Mouse (Mus musculus) liver, embryonic 12.5 days (tissue): Measurements from ENCODE around the gene Lzts2. TPM values are rescaled to one million over a fixed set of nuclear protein-coding genes. Genes with fewer than 3 reads are reported as not detected.

Experiments used
- ATAC-seq: fragments of 200-750 bp; cut with Nextera tagmentation; 2 replicates; pipeline ENCODE4 v1.8.0; 2017; ENCODE audit warnings: moderate number of reproducible peaks, mild to moderate bottlenecking, moderate library complexity
- H3K27ac ChIP-seq: fragments of 300-500 bp; sonication (generic); 2 replicates; pipeline ENCODE4 v1.5.1; 2016; ENCODE audit warnings: mild to moderate bottlenecking
- H3K27me3 ChIP-seq: fragments of 300-500 bp; sonication (generic); replicated peaks from 2 replicates; pipeline ENCODE4 v1.6.1; 2016; ENCODE audit warnings: mild to moderate bottlenecking, moderate library complexity
- H3K36me3 ChIP-seq: fragments of 300-500 bp; sonication (generic); 2 replicates; pipeline ENCODE4 v1.6.1; 2016; ENCODE audit warnings: mild to moderate bottlenecking, moderate library complexity
- H3K4me1 ChIP-seq: fragments of 300-500 bp; sonication (generic); 2 replicates; pipeline ENCODE4 v1.6.1; 2016
- H3K4me2 ChIP-seq: fragments of 300-500 bp; sonication (generic); 2 replicates; pipeline ENCODE4 v1.6.1; 2016; ENCODE audit warnings: mild to moderate bottlenecking, moderate library complexity
- H3K4me3 ChIP-seq: fragments of 300-500 bp; sonication (generic); 2 replicates; pipeline ENCODE4 v1.5.1; 2016; ENCODE audit warnings: mild to moderate bottlenecking, moderate library complexity
- H3K9ac ChIP-seq: fragments of 300-500 bp; sonication (generic); 2 replicates; pipeline ENCODE4 v1.6.1; 2016; ENCODE audit warnings: mild to moderate bottlenecking, moderate library complexity
- H3K9me3 ChIP-seq: fragments of 300-500 bp; sonication (generic); replicated peaks from 2 replicates; pipeline ENCODE4 v1.6.1; 2016; ENCODE audit warnings: mild to moderate bottlenecking, moderate library complexity
- WGBS: fragments of 180-500 bp; shearing (Covaris S2); methylation state at CpG from one replicate; pipeline ENCODE4 v1.1.7; 2016; ENCODE audit not compliant: insufficient replicate concordance; 5-methylcytosine and 5-hydroxymethylcytosine counted together
- polyA plus RNA-seq: library from polyadenylated mRNA; unstranded; fragments of >200 nt; fragmentation: Nextera tagmentation; extraction: Ambion mirVana; gene quantifications from 2 replicates; pipeline ENCODE4 v1.2.1, GENCODE M21; 2016

The Lzts2 gene
- polyA plus RNA-seq, 1 experiment from 2014 or later, result 18.3 TPM

DNA sequence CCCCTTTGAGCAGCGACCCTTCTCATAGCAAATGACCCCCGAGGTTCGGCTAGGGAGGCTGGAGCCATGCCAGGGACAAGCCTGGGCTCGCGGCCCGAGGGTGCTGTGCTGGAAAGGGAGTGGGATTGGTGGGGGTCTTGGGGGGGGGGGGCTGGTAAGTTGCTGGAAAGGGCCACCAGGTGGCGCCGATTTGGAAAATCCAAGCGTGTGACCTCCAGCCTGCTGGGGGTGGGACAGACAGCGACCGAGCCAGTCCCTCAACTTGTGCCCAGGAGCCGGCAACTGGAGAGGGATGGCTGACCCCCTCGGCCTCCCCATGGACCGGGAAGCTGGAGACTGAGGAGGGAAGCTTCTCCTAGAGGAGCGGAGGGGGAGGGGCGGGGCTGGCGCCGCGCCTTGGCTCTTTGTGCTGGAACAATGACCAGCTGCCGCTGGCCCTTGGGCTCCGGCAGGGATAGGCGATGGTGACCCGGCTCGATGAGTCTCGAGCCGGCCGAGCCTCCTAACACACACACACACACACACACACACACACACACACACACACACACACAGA is 3.1 kb downstream of the Lzts2 start:
- Histone ChIP-seq H3K4me3 (peak overlapping the region; percentile 66), H3K27me3 (peaks cover 3% of the 10 kb centered on the region; the same call in 1 of the 2 replicates), H3K9me3 (no peaks in the 10 kb centered on the region), H3K9ac (peak overlapping the region; percentile 69), H3K4me2 (peak overlapping the region; percentile 93), H3K4me1 (peaks cover 82% of the 10 kb centered on the region), H3K27ac (peak overlapping the region; percentile 79), H3K36me3 (peaks cover 12% of the 10 kb centered on the region)
- ATAC-seq, result peak; percentile 41
- WGBS, result under 1% methylated on average over 27 of the region's 27 CpGs

- Histone ChIP-seq H3K9ac (peak overlapping the region; percentile 69), H3K36me3 (peaks cover 14% of the 10 kb centered on the region), H3K4me3 (peak overlapping the region; percentile 66), H3K27me3 (peaks cover 3% of the 10 kb centered on the region; the same call in 1 of the 2 replicates), H3K27ac (peak overlapping the region; percentile 79), H3K4me2 (peak overlapping the region; percentile 93), H3K4me1 (peaks cover 82% of the 10 kb centered on the region), H3K9me3 (no peaks in the 10 kb centered on the region)
- under 1% methylated on average over 45 of the region's 48 CpGs for WGBS
- peak; percentile 41 for ATAC-seq
Measured at GRCm38 (mm10) chr19:45017909-45018308, 3.7 kb downstream of the Lzts2 start.

DNA sequence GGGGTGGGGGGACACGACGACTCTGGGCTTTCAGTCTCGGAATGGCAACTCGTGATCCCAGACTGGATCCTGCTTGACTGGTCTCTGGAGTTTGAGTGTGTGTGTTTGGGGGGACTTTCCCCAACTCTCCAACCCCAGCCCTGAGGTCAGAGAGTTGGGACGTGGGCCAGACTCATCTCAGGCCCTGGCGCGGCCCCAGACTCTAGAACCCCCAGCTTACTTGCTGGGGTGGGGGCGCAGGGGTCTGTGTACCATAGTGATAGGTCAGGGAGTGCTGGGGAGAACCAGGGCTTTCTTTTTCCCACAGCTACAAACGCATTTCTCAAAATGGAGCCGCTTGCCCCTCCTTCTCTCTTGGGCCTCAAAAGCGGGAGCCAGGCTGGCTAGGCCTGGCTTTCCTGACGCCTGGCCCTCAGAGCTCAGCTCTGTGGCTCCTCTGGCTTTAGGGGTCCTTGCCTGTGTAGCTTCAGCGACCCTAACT is 4.2 kb downstream of the Lzts2 start:
- H3K27ac ChIP-seq, result peak overlapping the region; percentile 79
- ATAC-seq, result no peak

DNA sequence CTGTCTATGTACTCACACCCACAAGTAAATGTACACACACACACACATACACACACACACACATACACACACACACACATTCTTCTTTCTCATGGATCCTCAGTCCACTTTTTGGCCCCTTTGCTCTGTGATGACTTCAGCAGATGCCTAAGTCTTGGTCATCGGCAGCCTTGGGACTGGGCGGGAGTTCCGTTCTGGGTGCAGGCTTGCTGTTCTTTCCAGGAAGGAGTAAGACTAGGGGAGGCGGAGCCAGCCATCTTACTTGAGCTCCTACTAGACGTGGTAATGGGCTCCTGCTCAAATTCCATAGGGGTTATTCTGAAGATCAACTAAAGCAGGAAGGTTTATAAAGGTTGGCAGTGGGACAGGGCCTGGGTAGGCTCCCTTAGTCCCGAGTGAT is 6.1 kb downstream of the Lzts2 start:
- peaks cover 57% of the 10 kb centered on the region for H3K4me1 ChIP-seq

More for the DNA sequence above, 4.2 kb downstream of the Lzts2 start:
- 14% methylated on average over 12 of the region's 13 CpGs for WGBS
- peaks cover 77% of the 10 kb centered on the region for H3K4me1 ChIP-seq
- H3K27me3 ChIP-seq, result peaks cover 3% of the 10 kb centered on the region; the same call in 1 of the 2 replicates
- peak overlapping the region; percentile 66 for H3K4me3 ChIP-seq
- H3K4me2 ChIP-seq, result peak overlapping the region; percentile 93
- peak overlapping the region; percentile 69 for H3K9ac ChIP-seq
- H3K9me3 ChIP-seq, result no peaks in the 10 kb centered on the region
- peaks cover 15% of the 10 kb centered on the region for H3K36me3 ChIP-seq

DNA sequence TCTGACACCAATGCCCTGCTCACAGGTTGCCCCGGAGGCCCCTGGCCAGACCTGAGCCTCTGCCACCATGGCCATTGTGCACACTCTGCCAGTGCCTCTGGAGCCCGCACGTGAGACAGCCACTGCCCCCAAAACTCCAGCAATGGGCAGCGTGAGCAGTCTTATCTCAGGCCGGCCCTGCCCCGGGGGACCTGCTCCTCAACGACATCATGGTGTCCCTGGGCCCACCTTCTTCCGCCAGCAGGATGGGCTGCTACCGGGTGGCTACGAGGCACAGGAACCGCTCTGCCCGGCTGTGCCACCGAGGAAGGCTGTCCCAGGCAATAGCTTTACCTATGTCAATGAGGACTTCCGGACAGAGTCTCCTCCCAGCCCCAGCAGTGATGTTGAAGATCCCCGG is 7.1 kb downstream of the Lzts2 start:
- Histone ChIP-seq H3K36me3 (peaks cover 42% of the 10 kb centered on the region), H3K9ac (no peak overlapping the region), H3K27ac (no peak overlapping the region), H3K4me2 (no peak overlapping the region), H3K4me1 (peaks cover 47% of the 10 kb centered on the region), H3K9me3 (no peaks in the 10 kb centered on the region), H3K4me3 (no peak overlapping the region), H3K27me3 (peaks cover 3% of the 10 kb centered on the region; the same call in 1 of the 2 replicates)
- WGBS, result 76% methylated on average over 15 of the region's 15 CpGs
- no peak for ATAC-seq

More for the DNA sequence above, 6.1 kb downstream of the Lzts2 start:
- peaks cover 3% of the 10 kb centered on the region; the same call in 1 of the 2 replicates for H3K27me3 ChIP-seq
- no peaks in the 10 kb centered on the region for H3K9me3 ChIP-seq
- no peak overlapping the region for H3K4me3 ChIP-seq
- 63% methylated on average over 6 of the region's 6 CpGs for WGBS
- no peak overlapping the region for H3K27ac ChIP-seq
- H3K36me3 ChIP-seq, result peaks cover 32% of the 10 kb centered on the region
- no peak for ATAC-seq
- no peak overlapping the region for H3K9ac ChIP-seq
- H3K4me2 ChIP-seq, result 0 out of 2 replicates have a peak overlapping the region, but pooled peaks have one; percentile 12

GRCm38 (mm10) chr19:45023993-45024392 is 9.8 kb downstream of the Lzts2 start:
- Histone ChIP-seq H3K27ac (no peak overlapping the region), H3K36me3 (peaks cover 57% of the 10 kb centered on the region), H3K4me1 (peaks cover 21% of the 10 kb centered on the region), H3K4me3 (no peak overlapping the region), H3K9ac (no peak overlapping the region), H3K4me2 (no peak overlapping the region), H3K9me3 (no peaks in the 10 kb centered on the region), H3K27me3 (peaks cover 6% of the 10 kb centered on the region; the same call in 1 of the 2 replicates)
- 72% methylated on average over 11 of the region's 11 CpGs for WGBS
- no peak for ATAC-seq

DNA sequence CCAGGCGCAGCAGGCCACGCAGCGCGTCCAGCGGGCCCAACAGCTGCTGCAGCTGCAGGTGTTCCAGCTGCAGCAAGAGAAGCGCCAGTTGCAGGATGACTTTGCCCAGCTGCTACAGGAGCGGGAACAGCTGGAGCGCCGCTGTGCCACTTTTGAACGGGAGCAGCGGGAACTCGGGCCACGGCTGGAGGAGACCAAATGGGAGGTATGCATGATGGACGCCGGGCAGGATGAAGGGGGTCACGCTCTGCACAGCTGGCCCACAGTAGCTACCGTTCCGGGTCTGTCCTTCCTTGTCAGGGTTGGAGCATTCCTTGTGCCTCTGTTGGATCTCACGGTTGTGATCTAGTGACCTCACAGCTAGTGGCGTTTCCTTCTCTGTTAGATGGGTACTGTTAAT is 10.6 kb downstream of the Lzts2 start:
- H3K4me1 ChIP-seq, result peaks cover 15% of the 10 kb centered on the region
- ATAC-seq, result no peak
- H3K27me3 ChIP-seq, result peaks cover 8% of the 10 kb centered on the region; the same call in 1 of the 2 replicates
- no peaks in the 10 kb centered on the region for H3K9me3 ChIP-seq
- 87% methylated on average over 20 of the region's 20 CpGs for WGBS
- no peak overlapping the region for H3K9ac ChIP-seq
- H3K36me3 ChIP-seq, result peaks cover 57% of the 10 kb centered on the region
- no peak overlapping the region for H3K4me2 ChIP-seq
- H3K27ac ChIP-seq, result no peak overlapping the region
- H3K4me3 ChIP-seq, result no peak overlapping the region

DNA sequence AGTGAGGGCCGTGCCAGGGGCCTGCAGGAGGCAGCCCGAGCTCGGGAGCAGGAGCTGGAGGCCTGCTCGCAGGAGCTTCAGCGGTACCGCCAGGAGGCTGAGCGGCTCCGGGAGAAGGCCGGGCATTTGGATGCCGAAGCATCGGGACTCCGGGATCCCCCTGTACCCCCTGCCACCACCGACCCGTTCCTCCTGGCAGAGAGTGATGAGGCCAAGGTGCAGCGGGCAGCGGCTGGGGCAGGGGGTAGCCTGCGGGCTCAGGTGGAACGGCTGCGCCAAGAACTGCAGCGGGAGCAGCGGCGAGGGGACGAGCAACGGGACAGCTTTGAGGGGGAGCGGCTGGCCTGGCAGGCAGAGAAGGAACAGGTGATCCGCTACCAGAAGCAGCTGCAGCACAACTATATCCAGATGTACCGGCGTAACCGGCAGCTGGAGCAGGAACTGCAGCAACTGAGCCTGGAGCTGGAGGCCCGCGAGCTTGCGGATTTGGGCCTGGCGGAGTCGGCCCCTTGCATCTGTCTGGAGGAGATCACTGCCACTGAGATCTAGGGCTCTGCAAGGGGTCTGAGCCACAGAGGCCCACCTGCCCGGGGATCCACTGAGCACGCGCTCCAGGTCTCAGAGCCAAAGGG is 11.8 kb downstream of the Lzts2 start:
- ATAC-seq, result no peak
- peaks cover 8% of the 10 kb centered on the region; the same call in 1 of the 2 replicates for H3K27me3 ChIP-seq
- H3K9ac ChIP-seq, result no peak overlapping the region
- H3K9me3 ChIP-seq, result no peaks in the 10 kb centered on the region
- peaks cover 15% of the 10 kb centered on the region for H3K4me1 ChIP-seq
- peaks cover 56% of the 10 kb centered on the region for H3K36me3 ChIP-seq
- no peak overlapping the region for H3K27ac ChIP-seq
- no peak overlapping the region for H3K4me2 ChIP-seq
- WGBS, result 90% methylated on average over 37 of the region's 37 CpGs
- H3K4me3 ChIP-seq, result no peak overlapping the region

DNA sequence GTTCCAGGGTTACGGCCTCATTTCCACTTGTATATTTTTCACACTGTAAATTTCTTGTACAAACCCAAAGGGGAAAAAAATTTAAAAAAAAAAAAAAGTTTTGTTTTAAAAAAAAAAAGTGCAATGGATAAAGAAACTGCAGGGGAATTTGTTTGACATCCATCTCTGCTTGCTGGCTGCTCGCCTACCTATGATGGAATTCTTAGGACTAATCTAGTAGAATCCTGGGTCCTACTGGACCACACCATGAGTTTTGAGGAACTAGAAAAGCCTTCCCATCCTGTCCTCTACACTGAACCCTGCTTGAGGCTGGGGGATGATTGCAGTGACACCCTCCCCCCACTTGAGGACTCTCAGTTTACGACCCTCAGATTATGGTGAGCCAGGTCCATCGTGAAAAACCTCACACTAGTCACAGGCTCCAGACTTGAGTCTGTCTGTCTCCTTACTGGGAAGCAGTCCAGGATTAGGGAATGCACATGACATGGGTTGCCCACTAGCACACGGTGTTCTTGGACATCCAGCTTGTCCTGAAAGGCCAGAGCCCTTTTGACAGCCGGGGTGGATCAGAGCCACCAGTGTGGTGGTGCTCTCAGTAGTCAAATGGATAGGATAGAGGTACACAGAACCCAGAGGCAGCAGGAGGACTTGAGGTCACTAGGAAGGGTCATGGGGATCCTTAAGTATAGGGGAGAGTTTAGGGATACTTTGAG is 12.9 kb downstream of the Lzts2 start:
- Histone ChIP-seq H3K4me2 (no peak overlapping the region), H3K27ac (no peak overlapping the region), H3K27me3 (peaks cover 8% of the 10 kb centered on the region; the same call in 1 of the 2 replicates), H3K9ac (no peak overlapping the region), H3K4me1 (peaks cover 18% of the 10 kb centered on the region), H3K36me3 (peaks cover 49% of the 10 kb centered on the region), H3K4me3 (no peak overlapping the region), H3K9me3 (no peaks in the 10 kb centered on the region)
- WGBS, result 70% methylated on average over 6 of the region's 6 CpGs
- no peak for ATAC-seq

- no peaks in the 10 kb centered on the region for H3K9me3 ChIP-seq
- ATAC-seq, result no peak
- H3K4me1 ChIP-seq, result peaks cover 18% of the 10 kb centered on the region
- H3K27me3 ChIP-seq, result peaks cover 8% of the 10 kb centered on the region; the same call in 1 of the 2 replicates
- H3K9ac ChIP-seq, result no peak overlapping the region
- no peak overlapping the region for H3K27ac ChIP-seq
- H3K4me3 ChIP-seq, result no peak overlapping the region
- WGBS, result 75% methylated on average over 6 of the region's 6 CpGs
- H3K36me3 ChIP-seq, result peaks cover 43% of the 10 kb centered on the region
- H3K4me2 ChIP-seq, result no peak overlapping the region
Measured at GRCm38 (mm10) chr19:45027848-45028247, 13.6 kb downstream of the Lzts2 start.

- H3K9me3 ChIP-seq, result no peaks in the 10 kb centered on the region
- 60% methylated on average over 19 of the region's 19 CpGs for WGBS
- no peak overlapping the region for H3K4me3 ChIP-seq
- H3K27me3 ChIP-seq, result peaks cover 10% of the 10 kb centered on the region; the same call in 1 of the 2 replicates
- no peak overlapping the region for H3K4me2 ChIP-seq
- no peak for ATAC-seq
- H3K36me3 ChIP-seq, result peaks cover 39% of the 10 kb centered on the region
- no peak overlapping the region for H3K27ac ChIP-seq
- peaks cover 18% of the 10 kb centered on the region for H3K4me1 ChIP-seq
- H3K9ac ChIP-seq, result no peak overlapping the region
Measured at GRCm38 (mm10) chr19:45028746-45029145, 14.5 kb downstream of the Lzts2 start.

- H3K9ac ChIP-seq, result no peak overlapping the region
- 41% methylated on average over 8 of the region's 9 CpGs for WGBS
- no peak overlapping the region for H3K27ac ChIP-seq
- H3K4me2 ChIP-seq, result no peak overlapping the region
- no peaks in the 10 kb centered on the region for H3K9me3 ChIP-seq
- peaks cover 18% of the 10 kb centered on the region for H3K4me1 ChIP-seq
- no peak for ATAC-seq
- H3K27me3 ChIP-seq, result peaks cover 10% of the 10 kb centered on the region; the same call in 1 of the 2 replicates
- peaks cover 33% of the 10 kb centered on the region for H3K36me3 ChIP-seq
- no peak overlapping the region for H3K4me3 ChIP-seq
Measured at GRCm38 (mm10) chr19:45029571-45029970, 15.4 kb downstream of the Lzts2 start.
